Mouse (Mus musculus): Measurements from ENCODE around the gene Cstf1. TPM values are rescaled to one million over a fixed set of nuclear protein-coding genes. Genes with fewer than 3 reads are reported as not detected.

Cstf1 gene
- polyA plus RNA-seq, 1 experiment from 2014 or later = 36.8 TPM

- Histone ChIP-seq H3K36me3 (ENCODE audit: poor library complexity, severe bottlenecking) (no peaks in the 10 kb centered on the region), H3K27me3 (no peaks in the 10 kb centered on the region), H3K4me3 (peak overlapping the region; percentile 65), H3K4me2 (peak overlapping the region; percentile 96), H3K9ac (peak overlapping the region; percentile 71), H3K9me3 (replicated peaks) (no peaks in the 10 kb centered on the region), H3K27ac (no peak overlapping the region), H3K4me1 (peaks cover 51% of the 10 kb centered on the region)
- WGBS = 78% methylated on average over 8 of the region's 8 CpGs
- ATAC-seq = no peak
These were observed 23.4 kb upstream of the Cstf1 start for GRCm38 (mm10) chr2:172346933-172347611.

GRCm38 (mm10) chr2:172348297-172348950 lies 22.1 kb upstream of the Cstf1 start:
- WGBS = 51% methylated on average over 3 of the region's 3 CpGs
- peaks cover 64% of the 10 kb centered on the region for H3K4me1 ChIP-seq
- no peaks in the 10 kb centered on the region; the same call in 1 of the 2 replicates for H3K36me3 ChIP-seq (ENCODE audit: poor library complexity, severe bottlenecking)
- H3K4me2 ChIP-seq = peak overlapping the region; percentile 96
- H3K27me3 ChIP-seq = no peaks in the 10 kb centered on the region
- no peaks in the 10 kb centered on the region for H3K9me3 ChIP-seq (replicated peaks)
- no peak for ATAC-seq
- H3K9ac ChIP-seq = peak overlapping the region; percentile 3; the same call in 1 of the 2 replicates
- H3K27ac ChIP-seq = peak overlapping the region; percentile 71
- H3K4me3 ChIP-seq = no peak overlapping the region

DNA sequence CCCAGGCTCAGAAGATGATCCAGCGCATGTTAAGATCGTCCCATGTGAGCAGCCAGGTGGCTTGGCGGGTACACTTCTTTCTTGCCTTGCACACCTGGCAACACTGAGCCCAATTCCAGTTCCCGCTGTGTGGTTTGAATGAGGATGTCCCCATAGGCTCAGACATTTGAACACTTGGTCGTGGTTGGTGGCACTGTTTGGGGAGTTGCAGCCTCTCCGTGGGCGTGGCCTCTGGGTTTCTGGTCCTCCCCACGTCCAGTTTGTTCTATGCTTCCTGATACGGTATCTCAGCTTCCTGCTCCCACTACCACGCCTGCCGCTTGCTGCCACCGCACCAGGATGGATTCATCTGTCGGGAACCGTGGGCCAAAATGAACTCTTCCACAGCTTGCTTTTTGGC lies 20.7 kb upstream of the Cstf1 start:
- Histone ChIP-seq H3K9ac (no peak overlapping the region), H3K4me2 (no peak overlapping the region), H3K9me3 (replicated peaks) (no peaks in the 10 kb centered on the region), H3K4me1 (peaks cover 67% of the 10 kb centered on the region), H3K4me3 (no peak overlapping the region), H3K36me3 (ENCODE audit: poor library complexity, severe bottlenecking) (no peaks in the 10 kb centered on the region; the same call in 1 of the 2 replicates), H3K27me3 (no peaks in the 10 kb centered on the region), H3K27ac (no peak overlapping the region)
- ATAC-seq = no peak
- 80% methylated on average over 14 of the region's 14 CpGs for WGBS

DNA sequence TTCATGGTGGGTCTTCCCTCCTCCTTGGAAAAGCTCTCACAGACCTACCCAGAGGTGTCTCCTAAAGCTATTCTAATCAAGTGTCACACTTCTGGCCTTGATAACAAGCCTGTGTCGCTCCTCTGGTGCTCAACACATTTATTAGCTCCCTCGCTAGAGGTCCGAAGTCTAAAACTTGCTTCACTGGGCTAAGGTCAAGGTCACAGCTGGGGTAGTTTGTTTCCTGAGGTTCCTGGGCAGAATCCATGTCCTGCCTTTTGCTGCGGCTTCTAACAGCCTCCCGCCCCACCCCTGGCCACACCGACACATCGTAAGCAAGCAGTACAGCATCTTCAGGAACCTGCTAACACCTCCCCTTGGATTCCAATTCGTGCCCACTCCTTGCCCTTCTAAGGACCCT lies 19.7 kb upstream of the Cstf1 start:
- Histone ChIP-seq H3K9ac (no peak overlapping the region), H3K36me3 (ENCODE audit: poor library complexity, severe bottlenecking) (peaks cover 6% of the 10 kb centered on the region), H3K27ac (no peak overlapping the region), H3K27me3 (no peaks in the 10 kb centered on the region), H3K9me3 (replicated peaks) (no peaks in the 10 kb centered on the region), H3K4me1 (peaks cover 73% of the 10 kb centered on the region), H3K4me3 (no peak overlapping the region), H3K4me2 (no peak overlapping the region)
- WGBS = 92% methylated on average over 8 of the region's 8 CpGs
- ATAC-seq = no peak

GRCm38 (mm10) chr2:172353218-172353617 lies 17.3 kb upstream of the Cstf1 start:
- peak overlapping the region; percentile 83 for H3K27ac ChIP-seq
- peaks cover 30% of the 10 kb centered on the region for H3K36me3 ChIP-seq (ENCODE audit: poor library complexity, severe bottlenecking)
- WGBS = 38% methylated on average over 9 of the region's 9 CpGs
- no peaks in the 10 kb centered on the region for H3K9me3 ChIP-seq (replicated peaks)
- H3K9ac ChIP-seq = no peak overlapping the region
- peak; percentile 72 for ATAC-seq
- peaks cover 56% of the 10 kb centered on the region for H3K4me1 ChIP-seq
- H3K27me3 ChIP-seq = no peaks in the 10 kb centered on the region
- no peak overlapping the region for H3K4me3 ChIP-seq
- H3K4me2 ChIP-seq = no peak overlapping the region

GRCm38 (mm10) chr2:172354761-172355160 lies 15.7 kb upstream of the Cstf1 start:
- Histone ChIP-seq H3K27me3 (no peaks in the 10 kb centered on the region), H3K4me1 (peaks cover 40% of the 10 kb centered on the region), H3K9ac (no peak overlapping the region), H3K4me2 (no peak overlapping the region), H3K36me3 (ENCODE audit: poor library complexity, severe bottlenecking) (peaks cover 45% of the 10 kb centered on the region), H3K9me3 (replicated peaks) (no peaks in the 10 kb centered on the region), H3K27ac (peak overlapping the region; percentile 63), H3K4me3 (no peak overlapping the region)
- WGBS = 40% methylated on average over 9 of the region's 9 CpGs
- ATAC-seq = no peak

DNA sequence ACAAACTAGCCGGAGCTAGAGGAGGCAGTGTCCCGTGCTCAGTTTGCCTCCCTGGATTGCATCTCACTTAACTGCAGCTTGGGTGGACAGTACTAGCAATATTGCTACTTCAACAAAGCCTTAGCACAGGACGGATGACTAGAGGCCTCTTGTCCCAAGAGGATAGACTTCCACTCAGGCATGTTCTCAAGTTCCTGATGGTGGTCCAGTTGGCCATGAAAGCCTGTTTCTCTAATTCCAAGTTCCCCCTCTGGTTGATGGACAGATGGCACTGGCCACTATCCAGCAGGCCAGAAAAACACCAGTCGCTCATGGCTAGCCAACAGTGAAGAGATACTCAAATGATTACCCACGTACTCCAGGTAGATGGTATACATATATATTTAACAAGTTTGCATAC lies 14.6 kb upstream of the Cstf1 start:
- Histone ChIP-seq H3K9ac (no peak overlapping the region), H3K4me3 (no peak overlapping the region), H3K4me2 (no peak overlapping the region), H3K36me3 (ENCODE audit: poor library complexity, severe bottlenecking) (peaks cover 56% of the 10 kb centered on the region), H3K4me1 (peaks cover 39% of the 10 kb centered on the region), H3K9me3 (replicated peaks) (no peaks in the 10 kb centered on the region), H3K27ac (peak overlapping the region; percentile 63; the same call in 1 of the 2 replicates), H3K27me3 (no peaks in the 10 kb centered on the region)
- no peak for ATAC-seq
- 81% methylated on average over 5 of the region's 5 CpGs for WGBS

- Histone ChIP-seq H3K9ac (no peak overlapping the region), H3K27ac (no peak overlapping the region), H3K27me3 (no peaks in the 10 kb centered on the region), H3K36me3 (ENCODE audit: poor library complexity, severe bottlenecking) (peaks cover 92% of the 10 kb centered on the region), H3K4me1 (peaks cover 20% of the 10 kb centered on the region), H3K4me2 (no peak overlapping the region), H3K4me3 (no peak overlapping the region), H3K9me3 (replicated peaks) (no peaks in the 10 kb centered on the region)
- no peak for ATAC-seq
- WGBS = 85% methylated on average over 7 of the region's 7 CpGs
These were observed 7.3 kb upstream of the Cstf1 start for GRCm38 (mm10) chr2:172363176-172363575.

DNA sequence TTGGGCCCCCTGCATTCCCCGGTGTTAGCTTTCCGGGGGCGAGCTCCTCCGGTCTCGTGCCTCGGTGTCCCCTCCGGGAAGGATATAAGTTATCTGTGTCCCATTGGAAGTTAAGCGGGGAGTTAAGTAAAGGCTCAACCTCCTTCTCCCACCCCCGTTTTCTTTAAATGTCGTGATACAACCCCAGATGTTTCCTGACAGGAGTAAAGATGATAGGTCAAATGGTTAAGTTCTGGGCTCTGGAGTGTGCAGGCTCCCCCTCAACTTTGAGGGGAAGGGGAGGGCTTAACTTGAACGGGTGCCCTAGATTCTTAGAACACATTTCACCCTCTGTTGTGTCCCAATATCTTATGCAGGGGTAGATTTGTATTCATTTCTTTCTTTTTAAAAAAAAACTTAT lies 777 bp downstream of the Cstf1 start:
- Histone ChIP-seq H3K9ac (peak overlapping the region; percentile 77), H3K4me2 (peak overlapping the region; percentile 75), H3K4me3 (peak overlapping the region; percentile 96), H3K27ac (0 out of 2 replicates have a peak overlapping the region, but pooled peaks have one; percentile 83), H3K4me1 (peaks cover 38% of the 10 kb centered on the region), H3K9me3 (replicated peaks) (no peaks in the 10 kb centered on the region), H3K36me3 (ENCODE audit: poor library complexity, severe bottlenecking) (peaks cover 50% of the 10 kb centered on the region), H3K27me3 (no peaks in the 10 kb centered on the region)
- under 1% methylated on average over 11 of the region's 11 CpGs for WGBS
- ATAC-seq = no peak

GRCm38 (mm10) chr2:172376551-172376950 lies 6.1 kb downstream of the Cstf1 start:
- H3K27me3 ChIP-seq = no peaks in the 10 kb centered on the region
- H3K36me3 ChIP-seq (ENCODE audit: poor library complexity, severe bottlenecking) = peaks cover 89% of the 10 kb centered on the region
- H3K27ac ChIP-seq = no peak overlapping the region
- 88% methylated on average over 4 of the region's 4 CpGs for WGBS
- no peak overlapping the region for H3K4me2 ChIP-seq
- peaks cover 7% of the 10 kb centered on the region for H3K4me1 ChIP-seq
- H3K9ac ChIP-seq = no peak overlapping the region
- no peak overlapping the region for H3K4me3 ChIP-seq
- H3K9me3 ChIP-seq (replicated peaks) = no peaks in the 10 kb centered on the region
- ATAC-seq = no peak

DNA sequence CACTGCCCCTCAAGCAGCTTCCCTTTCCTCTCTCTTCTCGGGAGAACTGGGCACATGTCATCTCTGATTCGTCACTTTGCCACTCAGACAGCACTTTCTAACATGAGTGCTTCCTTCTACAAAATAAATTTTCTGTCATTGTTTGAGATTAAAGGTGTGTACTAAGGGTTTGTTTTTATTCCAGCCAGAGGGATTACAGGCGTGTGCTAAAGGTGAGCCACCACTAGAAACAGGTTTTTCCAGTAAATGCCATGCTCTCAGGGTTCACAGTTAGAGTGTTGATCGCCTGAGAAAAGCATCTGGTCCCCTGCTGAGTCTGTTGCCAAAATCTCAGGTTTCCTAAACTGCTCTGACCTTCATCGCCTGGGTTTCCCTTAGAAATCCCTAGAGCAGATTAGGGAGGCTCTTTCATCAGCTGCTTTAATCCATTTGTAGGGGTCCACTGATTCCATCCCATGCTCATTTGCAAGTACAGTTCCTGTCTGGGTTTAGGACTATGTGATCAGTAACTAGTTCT lies 6.6 kb downstream of the Cstf1 start:
- Histone ChIP-seq H3K9me3 (replicated peaks) (no peaks in the 10 kb centered on the region), H3K27me3 (no peaks in the 10 kb centered on the region), H3K9ac (no peak overlapping the region), H3K4me1 (peaks cover 2% of the 10 kb centered on the region), H3K4me2 (no peak overlapping the region), H3K4me3 (no peak overlapping the region), H3K27ac (no peak overlapping the region), H3K36me3 (ENCODE audit: poor library complexity, severe bottlenecking) (peaks cover 94% of the 10 kb centered on the region)
- no peak for ATAC-seq
- 67% methylated on average over 5 of the region's 5 CpGs for WGBS

DNA sequence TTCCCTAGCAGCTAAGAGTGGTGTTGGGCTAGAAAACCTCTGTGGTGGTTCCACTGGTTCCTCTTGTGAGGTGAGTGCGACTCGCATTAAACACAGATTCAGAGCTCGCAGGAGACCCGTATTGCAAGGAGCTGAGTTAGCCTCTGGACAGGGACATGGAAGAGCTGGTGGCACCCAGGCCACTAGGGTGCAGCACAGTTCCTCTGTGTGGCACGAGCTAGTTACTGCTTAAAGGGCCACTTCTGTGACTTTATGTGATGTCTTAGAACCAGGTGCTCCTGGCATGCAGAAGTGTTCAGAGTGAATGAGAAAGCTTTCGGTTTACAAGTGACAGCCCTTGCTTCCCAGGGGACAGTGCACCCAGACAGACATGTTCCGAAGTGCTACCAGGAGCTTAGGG lies 7.9 kb downstream of the Cstf1 start:
- H3K9ac ChIP-seq = no peak overlapping the region
- 74% methylated on average over 7 of the region's 7 CpGs for WGBS
- H3K27ac ChIP-seq = no peak overlapping the region
- no peak for ATAC-seq
- H3K36me3 ChIP-seq (ENCODE audit: poor library complexity, severe bottlenecking) = peaks cover 99% of the 10 kb centered on the region
- no peaks in the 10 kb centered on the region for H3K27me3 ChIP-seq
- no peaks in the 10 kb centered on the region for H3K4me1 ChIP-seq
- H3K4me2 ChIP-seq = no peak overlapping the region
- H3K9me3 ChIP-seq (replicated peaks) = no peaks in the 10 kb centered on the region
- H3K4me3 ChIP-seq = no peak overlapping the region

Measured in forebrain, embryonic 13.5 days (tissue).